Mouse (Mus musculus) left cerebral cortex, postnatal 14 days (tissue): Measurements from ENCODE around the gene Actc1. TPM values are rescaled to one million over a fixed set of nuclear protein-coding genes. Genes with fewer than 3 reads are reported as not detected.

Source experiments
- DNase-seq, 2 experiments: peaks; one replicate each; pipeline ENCODE4 v3.0.0; 2021 to 2022; ENCODE audit warnings: low spot score in 2 of 2, mixed read lengths in 1 of 2
- intact Hi-C: fragments of 180-260 bp; cut with DNase I; formaldehyde crosslinking; loops from one replicate; pipeline ENCODE4 v1.15.1; 2025
- long read RNA-seq, 2 experiments: library from polyadenylated mRNA; stranded (forward); transcript quantifications; one replicate each; pipeline ENCODE4 v2.0.0; 2021
- total RNA-seq, 2 experiments: library from RNA; stranded (reverse); gene quantifications; 2 replicates each; pipeline ENCODE4 v1.2.3; 2021

Gene Actc1
- not detected for total RNA-seq
- long read RNA-seq, experiment 1: 0 reads
- long read RNA-seq, experiment 2: 0 reads

DNA sequence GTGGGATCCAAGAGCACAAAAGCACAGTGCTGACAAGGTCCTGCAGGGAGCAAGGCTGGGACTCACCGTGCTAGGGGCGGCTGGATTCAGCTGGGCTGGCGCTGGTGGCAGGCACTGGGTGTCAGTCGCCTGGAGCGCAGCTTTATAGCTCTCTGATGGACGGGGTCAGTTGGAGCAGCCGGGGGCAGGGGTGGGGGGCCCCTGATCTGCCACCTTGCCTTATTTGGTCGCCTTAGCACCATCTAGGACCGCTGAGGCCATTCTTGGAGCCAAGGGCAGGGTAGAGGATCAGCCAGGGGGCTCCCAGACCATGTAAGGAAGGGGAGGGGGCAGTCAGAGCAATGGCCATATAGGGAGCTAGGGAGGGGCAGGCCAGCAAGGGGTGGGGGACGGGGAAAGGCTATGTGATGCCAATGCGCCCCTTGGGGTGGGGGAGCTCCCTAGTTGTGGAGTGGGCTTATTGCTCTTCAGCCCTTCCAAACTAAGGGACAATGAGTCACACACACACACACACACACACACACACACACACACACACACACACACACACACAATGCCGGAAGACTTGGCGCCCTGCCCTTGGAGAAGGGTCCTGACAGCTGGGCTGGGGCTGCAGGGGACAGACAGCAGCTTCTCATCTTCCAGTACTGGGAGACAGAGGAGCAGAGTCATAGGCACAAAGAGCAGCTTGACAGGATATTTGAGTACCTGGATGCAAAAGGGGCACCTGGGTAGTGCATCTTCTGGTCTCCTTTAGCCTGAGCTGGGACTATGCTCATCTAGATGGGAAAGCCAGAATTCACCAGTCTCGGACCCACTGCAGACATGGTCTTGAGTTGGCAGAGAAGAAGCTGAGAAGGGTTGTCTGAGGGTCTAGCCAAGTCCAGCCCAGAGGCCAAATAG lies at the start of gene Actc1:
Gene Actc1, minus strand, starts transcription at position 853 of the 903 bp plus-strand sequence.
- no peak for DNase-seq

DNA sequence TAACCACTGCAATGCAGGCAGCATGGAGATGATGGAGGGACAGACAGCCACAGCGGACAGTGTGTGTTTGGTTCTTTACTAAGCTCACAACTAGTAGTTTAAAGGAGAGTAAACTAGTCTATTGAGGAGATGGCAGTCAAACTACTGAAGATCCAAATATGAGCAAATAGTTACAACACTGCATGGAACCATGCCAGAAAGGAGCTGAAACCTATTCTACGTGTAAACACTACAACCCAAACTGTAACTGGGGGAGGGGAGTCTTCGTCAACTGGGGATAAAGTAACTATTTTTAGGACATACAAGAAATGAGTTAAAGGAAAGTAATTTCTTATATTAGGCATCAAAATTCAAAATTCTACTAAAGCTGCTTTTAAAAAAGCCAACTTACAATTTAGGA lies 49.1 kb upstream of the Actc1 start:
- intact Hi-C loops: no loop called here

More for the DNA sequence above, at the start of gene Actc1:
- intact Hi-C loops: no loop called here

DNA sequence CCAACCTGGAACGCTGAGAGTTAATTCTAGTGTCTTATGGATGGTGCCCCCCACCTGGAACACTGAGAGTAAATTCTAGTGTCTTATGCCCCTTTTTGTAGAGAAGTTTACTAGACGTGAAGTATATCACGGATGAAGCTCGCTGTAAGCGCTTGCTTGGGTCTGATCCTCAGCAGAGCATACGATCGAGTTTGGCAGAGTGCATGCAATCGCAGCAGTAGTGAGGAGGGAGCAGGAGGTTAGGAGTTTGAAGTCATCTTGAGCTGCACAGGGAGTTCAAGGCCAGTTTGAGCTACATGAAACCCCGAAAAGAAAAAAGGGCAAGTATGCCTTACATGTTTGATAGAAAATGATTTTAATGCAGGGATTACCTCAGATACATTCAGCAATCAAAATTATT lies 47.5 kb upstream of the Actc1 start:
- intact Hi-C loops: no loop called here
- DNase-seq: no peak

More for the DNA sequence above, 49.1 kb upstream of the Actc1 start:
- DNase-seq: no peak

DNA sequence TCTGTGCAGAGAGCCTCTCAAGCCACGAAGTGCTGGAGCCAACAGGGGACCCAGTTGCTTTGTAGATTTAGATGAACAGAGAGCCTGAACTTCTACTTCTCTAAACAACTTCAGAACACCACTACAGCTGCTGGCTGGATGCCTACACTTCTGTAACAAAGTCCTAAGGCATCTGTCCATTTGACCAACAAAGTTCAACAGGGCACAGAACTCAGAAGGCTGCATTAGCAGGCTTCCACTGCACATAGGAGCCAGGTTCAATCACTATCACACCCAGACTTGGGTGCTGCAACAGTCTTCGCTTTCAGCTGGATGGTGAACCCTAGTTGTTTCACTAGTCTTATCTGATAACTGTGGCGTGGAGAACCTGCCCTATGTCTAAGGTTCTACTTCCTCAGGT lies 46.5 kb upstream of the Actc1 start:
- DNase-seq: no peak
- intact Hi-C loops: loop anchor here (5.0 kb wide), 1 partner anchor 233 kb away; no protein-coding TSS in a partner anchor

DNA sequence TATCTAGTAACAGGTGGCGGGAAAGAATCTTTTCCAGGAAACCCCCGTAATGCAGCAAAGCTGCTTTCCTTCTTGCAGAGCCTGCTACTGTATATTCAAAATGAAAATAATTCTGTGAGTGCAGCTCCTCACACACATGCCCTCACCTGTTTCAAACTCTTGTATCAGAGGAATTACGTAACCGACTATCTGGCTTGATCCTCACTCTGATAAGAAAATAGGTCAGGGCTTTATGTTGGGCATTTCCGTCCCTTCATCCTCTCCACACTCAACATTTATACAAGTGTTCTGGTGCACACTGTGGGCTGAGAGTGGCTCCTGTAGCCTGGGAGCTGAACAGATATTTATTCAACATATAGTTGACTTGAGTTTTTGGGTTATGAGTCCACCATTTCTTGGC lies 45.8 kb upstream of the Actc1 start:
- no peak for DNase-seq
- intact Hi-C loops: loop anchor here (5.0 kb wide), 1 partner anchor 232 kb away; no protein-coding TSS in a partner anchor

DNA sequence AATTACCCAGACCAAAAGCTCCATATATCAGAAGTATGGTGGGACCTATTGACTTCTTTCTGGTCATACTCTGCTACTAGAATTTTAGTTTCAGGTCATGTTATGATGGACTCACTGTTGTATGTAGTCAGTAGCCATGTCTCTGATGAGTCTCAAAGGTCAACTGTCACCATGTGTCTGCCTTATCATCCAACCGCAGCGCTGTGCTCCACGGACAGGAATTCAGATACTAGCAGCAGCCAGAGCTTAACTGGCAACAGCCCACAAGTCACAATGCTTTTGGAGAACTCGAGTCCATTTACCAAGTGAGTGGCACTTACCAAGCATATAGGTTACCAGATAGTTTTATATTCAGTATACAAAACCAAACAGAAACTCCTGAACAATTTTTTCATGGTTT lies 44.3 kb upstream of the Actc1 start:
- intact Hi-C loops: loop anchor here (5.0 kb wide), 1 partner anchor 230 kb away; no protein-coding TSS in a partner anchor
- DNase-seq: no peak

DNA sequence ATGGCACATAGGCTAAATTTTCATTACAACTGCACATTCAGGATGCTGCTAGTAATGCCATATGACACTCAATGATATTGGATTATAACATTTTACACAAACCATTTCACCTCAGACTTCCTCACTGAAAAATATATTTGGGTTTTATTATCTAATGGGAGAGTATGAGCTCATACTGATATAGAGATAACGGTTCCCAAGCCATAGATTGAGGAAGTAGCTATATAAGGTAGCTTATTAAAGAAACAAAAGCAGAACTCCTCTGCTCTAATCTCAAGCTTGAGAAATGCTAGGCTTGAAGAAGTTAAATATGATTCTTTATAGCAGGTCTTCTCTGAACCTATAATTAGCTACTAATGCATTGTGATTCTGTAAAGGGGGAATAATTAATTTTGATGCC lies 43.2 kb upstream of the Actc1 start:
- no peak for DNase-seq
- intact Hi-C loops: loop anchor here (5.0 kb wide), 1 partner anchor 229 kb away; no protein-coding TSS in a partner anchor

DNA sequence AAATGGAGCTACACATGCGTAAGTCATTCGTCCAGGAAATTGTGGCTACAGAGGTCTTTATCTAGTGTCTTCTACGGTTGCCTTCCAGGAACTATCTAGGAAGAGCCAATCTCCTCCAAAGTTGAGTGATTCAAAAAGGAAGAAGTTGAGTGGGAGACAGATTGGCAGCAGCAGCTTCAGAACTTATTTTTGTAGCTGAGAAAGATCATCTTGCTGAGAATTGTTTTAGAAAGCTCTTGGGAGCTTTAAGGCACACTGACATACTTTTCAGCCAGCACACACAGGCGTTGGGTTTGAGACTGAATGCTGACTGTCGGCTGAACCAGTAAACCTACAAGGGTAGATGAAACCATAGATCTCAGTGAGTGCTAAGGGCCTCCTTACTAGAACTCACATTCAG lies 42.0 kb upstream of the Actc1 start:
- intact Hi-C loops: loop anchor here (5.0 kb wide), 1 partner anchor 228 kb away; no protein-coding TSS in a partner anchor
- DNase-seq: peak; percentile 22 to 38

DNA sequence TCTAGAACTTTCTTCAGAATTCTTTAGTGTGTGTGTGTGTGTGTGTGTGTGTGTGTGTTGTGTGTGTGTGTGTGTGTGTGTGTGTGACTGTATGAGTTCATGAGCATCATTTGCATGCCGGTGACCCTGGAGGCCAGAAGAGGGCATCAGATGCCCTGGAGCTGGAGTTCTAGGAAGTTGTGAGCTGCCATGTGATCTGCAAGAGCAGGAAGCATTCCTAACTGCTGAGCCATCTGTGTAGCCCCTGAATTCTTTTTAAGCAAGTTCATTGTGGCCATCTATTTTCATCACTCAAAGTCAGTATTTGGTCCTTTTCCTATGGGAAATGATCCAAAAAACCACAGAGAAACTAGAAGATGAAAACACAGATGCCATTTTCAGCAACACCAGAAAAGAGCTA lies 41.3 kb upstream of the Actc1 start:
- DNase-seq: peak in 1 of 2 experiments; percentile 28
- intact Hi-C loops: loop anchor here (5.0 kb wide), 2 partner anchors 82 to 227 kb away; partner anchors contain the start of gene Gjd2

DNA sequence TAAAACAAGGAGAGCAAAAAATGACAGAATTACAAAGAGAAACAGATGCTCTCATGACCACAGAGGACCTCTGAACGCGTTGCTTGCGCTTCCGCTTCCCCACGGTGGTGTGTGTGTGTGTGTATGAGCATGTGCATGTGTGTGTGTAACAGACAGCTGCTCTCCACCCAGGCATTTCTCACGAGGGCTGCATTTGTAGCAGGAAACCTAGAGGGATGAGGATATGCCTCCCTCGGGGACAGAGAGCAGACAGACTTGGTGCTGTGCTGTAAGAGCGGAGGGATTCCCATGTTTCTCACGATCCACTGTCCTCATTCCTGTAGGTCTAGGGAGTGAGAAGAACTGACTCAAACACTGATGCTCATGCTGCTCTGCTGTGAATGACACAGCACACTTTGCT lies 40.2 kb upstream of the Actc1 start:
- peak in 1 of 2 experiments; percentile 25 for DNase-seq
- intact Hi-C loops: loop anchor here (5.0 kb wide), 1 partner anchor 81 kb away; the partner anchor contains the start of gene Gjd2

DNA sequence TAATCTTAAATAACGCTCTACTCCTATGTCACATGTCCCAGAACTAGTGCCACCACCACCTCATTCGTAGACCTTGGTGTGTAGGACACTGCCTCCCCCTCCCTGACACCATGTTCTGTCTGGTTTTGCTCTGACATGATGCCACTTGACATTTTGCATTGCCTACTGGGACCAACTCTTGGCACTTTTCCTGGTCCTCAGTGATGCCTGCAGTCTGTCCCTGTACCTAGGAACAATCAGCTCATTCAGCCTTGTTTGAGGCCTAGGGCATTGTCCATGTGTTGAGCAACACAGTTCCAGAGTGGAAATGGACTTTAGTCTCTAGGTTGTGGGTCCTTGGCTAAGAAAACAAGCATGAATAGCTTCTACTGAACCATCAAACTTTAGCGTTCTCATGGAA lies 36.5 kb upstream of the Actc1 start:
- intact Hi-C loops: loop anchor here (5.0 kb wide), 1 partner anchor 78 kb away; the partner anchor contains the start of gene Gjd2
- no peak for DNase-seq

DNA sequence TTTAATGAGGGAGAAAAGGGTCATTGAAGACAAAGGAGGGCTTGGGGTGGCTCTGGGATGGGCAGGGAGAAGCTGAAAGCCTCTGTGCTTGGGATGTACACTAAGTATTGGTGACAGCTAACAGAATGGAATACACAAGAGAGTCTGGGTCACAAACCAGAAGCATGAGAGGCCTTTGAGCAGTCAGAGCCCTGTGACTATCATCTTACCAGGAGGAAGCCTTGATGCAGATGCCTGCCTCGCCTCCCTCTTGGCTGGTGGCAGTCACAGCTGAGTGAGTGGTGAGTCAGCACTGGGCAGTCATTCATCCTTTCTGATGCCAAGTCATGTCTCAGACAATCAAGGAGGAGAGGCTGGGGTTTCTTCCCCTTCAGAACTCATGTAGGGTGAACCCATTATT lies 33.9 kb upstream of the Actc1 start:
- intact Hi-C loops: no loop called here
- DNase-seq: peak in 1 of 2 experiments; percentile 14

DNA sequence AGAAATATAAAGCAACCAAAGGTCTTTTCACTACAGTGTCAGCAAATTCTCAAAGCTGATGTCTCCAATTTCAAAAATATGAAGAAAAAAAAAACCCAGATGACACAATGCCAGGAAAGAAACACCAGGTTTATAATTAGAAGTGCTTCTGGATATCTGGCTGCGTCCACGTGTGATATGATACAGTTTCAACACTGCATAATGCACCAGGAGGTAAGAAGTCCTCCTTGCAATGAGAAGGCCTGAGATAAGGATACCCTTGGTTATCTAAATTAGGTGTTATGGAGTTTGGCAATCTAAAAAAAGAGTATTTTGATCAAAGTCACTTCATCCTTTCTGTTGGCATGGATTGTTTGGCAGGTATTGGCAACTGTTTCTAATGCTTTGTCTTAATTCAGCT lies 18.5 kb upstream of the Actc1 start:
- DNase-seq: no peak
- intact Hi-C loops: no loop called here

DNA sequence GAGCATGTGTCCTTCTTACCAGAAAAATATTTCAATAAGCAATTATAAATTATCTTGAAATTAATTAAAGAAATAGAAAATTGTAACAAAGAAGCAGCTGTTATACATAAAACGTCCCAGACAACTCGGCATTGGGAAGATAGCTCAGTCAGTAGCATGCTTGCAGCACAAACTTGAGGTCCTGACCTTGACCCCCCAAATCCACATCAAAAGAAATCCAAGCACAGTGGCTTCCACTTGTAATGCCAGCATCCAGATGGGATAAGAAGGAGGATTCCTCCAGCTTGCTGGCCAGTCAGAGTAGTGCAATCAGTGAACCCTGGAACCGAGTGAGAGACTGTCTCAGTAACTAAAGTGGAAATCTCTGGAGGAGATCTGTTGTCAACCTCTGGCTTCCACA lies 12.9 kb upstream of the Actc1 start:
- intact Hi-C loops: no loop called here
- DNase-seq: no peak

DNA sequence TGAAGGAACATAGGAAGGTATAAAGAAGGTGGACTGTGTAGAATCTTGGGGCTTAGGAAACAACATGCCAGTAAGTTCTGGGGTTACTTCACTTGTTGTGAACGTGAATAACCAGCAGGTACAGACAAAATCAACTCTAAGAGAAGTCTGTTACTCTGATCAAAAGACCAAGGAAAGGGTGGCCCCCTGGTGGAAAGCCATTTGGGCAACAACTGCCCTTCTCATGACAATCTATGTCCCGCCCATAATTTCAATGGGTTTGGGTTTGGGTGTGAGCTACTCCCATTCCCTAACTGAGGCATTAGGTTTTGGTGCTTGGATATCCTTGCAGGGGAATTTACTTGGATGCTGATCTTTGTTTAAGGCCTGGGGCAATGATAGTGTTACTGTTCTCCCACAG lies 10.7 kb upstream of the Actc1 start:
- DNase-seq: no peak
- intact Hi-C loops: no loop called here

DNA sequence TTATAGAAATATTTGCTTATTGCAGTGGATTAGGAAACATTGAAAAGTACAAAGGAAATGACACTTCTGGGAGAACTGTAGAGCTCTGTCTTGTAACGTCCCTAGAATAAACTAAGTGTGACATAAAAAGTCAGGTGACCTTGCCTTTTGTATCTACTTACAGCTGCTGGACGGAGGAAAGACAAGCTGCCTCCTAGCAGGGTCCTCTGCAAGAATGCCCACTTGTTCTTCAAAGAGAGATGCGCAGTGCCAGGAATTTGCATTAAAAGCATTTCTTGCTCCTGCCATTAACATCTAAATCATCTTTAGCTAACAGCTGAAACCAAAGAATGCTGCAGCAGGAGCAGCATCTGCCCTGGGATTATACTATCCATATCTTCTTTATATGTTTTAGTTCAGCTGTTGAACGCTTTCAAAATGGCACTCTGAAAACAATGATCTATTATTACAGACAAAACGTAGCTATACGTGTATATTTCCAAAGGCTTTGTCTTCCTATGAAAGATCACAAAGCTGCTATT lies 6.8 kb upstream of the Actc1 start:
- no peak for DNase-seq
- intact Hi-C loops: no loop called here

DNA sequence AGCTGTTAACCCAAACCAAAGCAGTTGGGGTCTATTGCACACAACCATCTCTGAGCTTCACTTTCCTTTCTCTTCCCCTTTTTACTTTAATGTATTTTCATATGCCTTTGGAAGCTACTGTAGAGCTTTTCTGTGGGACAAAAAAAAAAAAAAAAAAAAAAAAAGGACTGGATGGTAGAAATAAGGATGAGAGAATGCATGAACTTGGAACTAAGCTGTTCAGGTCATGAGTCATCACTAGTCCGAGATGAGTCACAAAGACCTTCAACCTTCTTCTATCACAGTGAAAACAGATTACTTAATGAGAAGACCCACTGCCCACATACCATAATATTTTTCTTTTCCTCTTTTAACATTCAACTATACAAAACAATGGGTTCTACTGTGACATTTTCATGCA lies 6.3 kb upstream of the Actc1 start:
- intact Hi-C loops: no loop called here

DNA sequence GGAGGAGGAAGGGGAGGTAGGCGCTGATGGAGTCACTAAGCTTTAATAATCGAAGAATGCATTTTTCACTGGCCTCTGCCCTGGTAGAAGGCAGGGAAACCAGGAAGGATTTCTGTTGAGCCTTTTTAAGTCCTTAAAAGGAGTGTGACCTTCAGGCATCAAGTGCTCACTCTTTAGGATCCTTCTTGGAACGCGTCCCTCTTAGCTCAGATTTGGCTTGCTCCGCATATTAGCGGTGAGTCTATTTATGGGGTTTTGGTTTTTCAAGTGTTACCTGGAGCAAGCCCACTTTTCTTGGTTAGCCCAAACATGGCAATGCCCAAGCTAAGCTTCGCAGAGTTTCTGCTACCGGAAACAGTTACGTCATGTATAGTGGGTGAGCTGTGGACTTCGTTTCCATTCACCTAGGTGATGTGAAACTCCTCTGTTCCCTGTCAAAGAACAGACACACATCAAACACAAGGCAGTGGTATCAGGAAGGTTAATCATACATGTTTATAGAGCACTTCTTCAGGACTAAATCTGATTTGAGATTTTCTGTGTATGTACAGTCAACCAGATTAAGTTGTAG lies 5.0 kb upstream of the Actc1 start:
- intact Hi-C loops: no loop called here

More for the DNA sequence above, 6.3 kb upstream of the Actc1 start:
- no peak for DNase-seq

DNA sequence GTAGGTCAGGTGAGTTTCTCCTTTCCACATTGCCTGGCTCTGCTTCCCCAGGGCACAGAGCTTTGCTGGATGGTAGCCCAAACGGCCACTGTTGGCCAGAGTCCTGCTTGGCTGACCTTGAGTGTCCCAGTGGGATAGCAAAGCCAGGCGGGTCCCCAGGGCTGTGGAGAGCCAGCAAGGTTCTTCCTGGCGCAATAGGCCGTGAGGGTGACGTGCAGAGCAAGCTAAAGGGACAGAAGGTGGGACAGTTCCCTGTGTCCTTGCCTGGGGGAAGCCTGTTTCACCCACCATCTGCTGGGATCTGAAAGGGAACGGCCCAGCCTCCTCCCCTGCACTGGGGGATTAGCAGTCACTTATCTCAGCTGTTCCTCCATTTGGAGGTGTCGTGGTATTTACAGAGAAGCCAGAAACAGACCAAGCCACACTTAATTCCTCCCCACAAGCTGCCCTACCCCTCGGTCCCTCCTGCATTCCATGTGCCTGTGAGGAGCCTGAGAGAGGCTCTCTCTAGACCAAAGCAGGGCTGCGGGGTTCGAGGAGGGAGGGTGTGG lies 4.0 kb upstream of the Actc1 start:
- no peak for DNase-seq
- intact Hi-C loops: no loop called here

More for the DNA sequence above, 5.0 kb upstream of the Actc1 start:
- DNase-seq: no peak

DNA sequence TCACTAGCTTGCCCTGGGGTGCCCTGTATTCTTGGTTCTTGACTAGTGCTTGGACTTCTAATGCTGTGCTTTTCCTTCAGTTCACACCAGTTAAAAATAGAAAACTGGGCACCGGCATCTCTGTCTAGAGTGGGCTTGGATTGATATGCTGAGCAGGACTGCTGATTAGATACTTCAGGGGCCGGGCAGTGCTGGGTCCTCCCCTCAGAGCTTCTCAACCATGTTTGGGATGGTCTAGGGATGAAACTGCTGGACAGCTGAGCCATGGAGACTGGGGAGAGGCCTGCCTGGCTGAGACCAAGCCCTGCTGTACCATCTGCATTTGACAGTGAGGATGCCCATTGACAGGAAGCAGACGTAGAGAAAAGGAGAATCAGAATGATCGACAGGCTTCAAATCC lies 781 bp upstream of the Actc1 start:
- intact Hi-C loops: no loop called here
- no peak for DNase-seq
